Mouse (Mus musculus) testis, adult 2 months (tissue): ENCODE results near the gene Aamp.

Experiments
- CTCF ChIP-seq: fragments of 200-500 bp; IDR thresholded peaks from 2 replicates; pipeline ENCODE4 v1.5.1; 2012; ENCODE audit warnings: low read depth, mild to moderate bottlenecking, inconsistent platforms, low read length, moderate library complexity; ENCODE audit not compliant: control insufficient read depth, insufficient read depth, insufficient replicate concordance
- POLR2A ChIP-seq: fragments of 200-500 bp; IDR thresholded peaks from 2 replicates; pipeline ENCODE4 v1.6.1; 2012; ENCODE audit warnings: low read depth, mild to moderate bottlenecking, inconsistent platforms, low read length, moderate library complexity; ENCODE audit not compliant: control insufficient read depth

- TF ChIP-seq POLR2A (no peak), CTCF (no peak)
These were observed 10.4 kb upstream of the Aamp start for GRCm38 (mm10) chr1:74294733-74295455.
